Mouse (Mus musculus) embryo, embryonic 9.5 days (tissue): ENCODE measurements around the gene Tpm4.

Source experiments
- DNase-seq: peaks from one replicate; pipeline ENCODE4 v3.0.0-alpha.2; 2017; ENCODE audit errors: extremely low spot score

Tpm4 gene

DNA sequence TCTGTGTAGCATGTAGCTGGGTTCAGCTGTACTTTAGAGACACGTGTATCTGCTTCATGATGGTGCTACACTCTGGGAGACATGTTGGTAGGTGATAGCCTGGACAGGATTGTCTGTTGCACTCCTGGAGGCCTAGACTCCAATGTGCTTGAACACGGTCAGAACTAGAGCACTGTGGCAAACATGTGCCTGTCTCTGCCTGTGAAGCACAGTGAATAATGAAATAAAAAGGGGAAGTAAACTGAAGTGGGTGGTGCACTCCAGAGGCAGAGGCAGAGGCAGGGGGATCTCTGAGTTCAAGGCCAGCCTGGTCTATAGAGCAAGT lies 55.4 kb downstream of the Tpm4 start:
- DNase-seq, result no peak

DNA sequence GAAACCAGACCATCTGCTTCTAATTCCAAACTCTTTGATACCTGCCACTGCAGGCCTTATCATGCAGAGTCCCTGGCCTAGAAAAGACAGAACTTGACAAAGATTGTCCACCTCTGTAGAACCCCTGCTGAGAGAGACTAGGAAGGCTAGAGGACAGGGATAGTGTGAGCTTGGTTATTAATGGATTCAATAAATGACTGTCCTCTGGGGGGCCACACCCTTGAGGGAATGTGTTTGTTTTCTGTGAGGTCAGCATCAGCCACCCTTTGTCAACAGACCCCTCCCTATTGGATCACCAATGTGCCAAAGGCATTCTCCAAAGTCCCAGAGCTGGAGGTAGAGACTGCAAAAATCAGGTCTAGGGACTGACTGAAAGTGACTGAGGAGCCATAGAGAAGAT lies 57.3 kb downstream of the Tpm4 start:
- DNase-seq, result no peak

DNA sequence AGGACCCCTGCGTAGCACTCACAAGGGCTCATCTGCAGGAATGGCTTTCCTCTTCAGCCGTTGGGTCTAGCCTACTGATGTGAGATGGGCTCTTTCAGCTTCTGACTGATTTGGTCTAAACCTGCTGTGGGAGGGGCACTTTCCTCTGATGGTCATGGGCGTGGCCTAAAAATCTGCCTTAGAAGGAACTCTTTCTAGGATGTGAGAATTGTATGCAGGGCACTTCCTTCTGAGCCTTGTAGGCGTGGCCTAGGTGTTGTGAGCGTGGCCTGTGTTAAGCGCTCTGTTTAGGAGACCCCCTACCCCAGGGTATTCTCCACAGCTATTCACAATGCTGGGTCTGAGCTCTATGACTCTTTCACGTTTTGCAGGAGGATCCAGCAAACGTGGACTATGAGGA lies 63.2 kb downstream of the Tpm4 start:
- no peak for DNase-seq
